Mouse (Mus musculus): Measurements from ENCODE around the gene Gdf15. TPM values are rescaled to one million over a fixed set of nuclear protein-coding genes. Genes with fewer than 3 reads are reported as not detected.
A peak's percentile ranks its signal among the peaks of the same experiment; 100 is the strongest.

Gdf15 gene
- polyA plus RNA-seq, 1 experiment from 2014 or later = 0.19 TPM

DNA sequence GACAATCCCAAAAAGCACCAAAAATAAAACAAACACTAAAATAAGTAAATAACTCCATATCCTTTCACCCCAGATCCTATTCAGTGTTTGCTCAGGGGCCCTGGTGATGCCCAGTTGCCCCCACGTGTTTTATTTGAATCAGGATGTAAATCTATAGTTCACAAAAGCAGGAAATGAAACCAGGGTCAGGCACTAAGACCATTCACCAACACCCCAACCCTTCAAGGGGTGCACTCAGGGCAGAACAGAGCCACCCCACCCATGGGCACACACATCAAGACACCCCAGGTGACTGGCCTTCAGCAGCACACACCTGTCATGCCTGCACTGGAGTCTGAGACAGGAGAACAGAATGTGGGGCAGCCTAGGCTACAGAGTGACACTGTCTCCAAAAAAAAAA is 21.9 kb upstream of the Gdf15 start:
- ATAC-seq (replicated peaks) = no peak
- Histone ChIP-seq H3K4me2 (no peak overlapping the region), H3K9me3 (no peaks in the 10 kb centered on the region), H3K27me3 (replicated peaks) (no peaks in the 10 kb centered on the region), H3K4me3 (no peak overlapping the region), H3K36me3 (replicated peaks) (no peaks in the 10 kb centered on the region), H3K4me1 (peaks cover 20% of the 10 kb centered on the region), H3K9ac (no peak overlapping the region), H3K27ac (no peak overlapping the region)
- WGBS = 70% methylated on average over 1 of the region's 1 CpGs

GRCm38 (mm10) chr8:70653226-70653625 is 21.0 kb upstream of the Gdf15 start:
- Histone ChIP-seq H3K4me2 (no peak overlapping the region), H3K27me3 (replicated peaks) (no peaks in the 10 kb centered on the region), H3K36me3 (replicated peaks) (no peaks in the 10 kb centered on the region), H3K27ac (no peak overlapping the region), H3K4me1 (peaks cover 15% of the 10 kb centered on the region), H3K9me3 (no peaks in the 10 kb centered on the region), H3K9ac (no peak overlapping the region), H3K4me3 (no peak overlapping the region)
- WGBS = 59% methylated on average over 2 of the region's 2 CpGs
- ATAC-seq (replicated peaks) = no peak

DNA sequence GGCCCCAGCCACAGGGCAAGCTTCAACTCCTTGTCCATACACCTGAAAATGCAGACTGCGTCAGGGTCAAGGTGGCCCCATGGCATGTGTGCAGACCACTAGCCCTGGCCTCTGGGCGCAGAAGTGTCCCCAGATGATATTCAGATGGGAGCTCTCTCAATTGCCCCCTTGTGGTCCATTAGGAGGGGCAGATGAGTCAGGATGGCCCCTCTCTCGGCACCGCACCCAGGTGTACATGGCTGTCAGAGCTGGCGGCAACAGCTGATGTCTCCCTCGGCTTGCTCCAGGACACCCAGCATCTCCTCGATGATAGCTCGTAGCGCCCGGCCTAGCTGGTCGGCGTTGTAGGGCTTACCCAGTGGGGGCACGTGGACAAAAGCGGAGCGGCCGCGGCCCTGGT is 18.1 kb upstream of the Gdf15 start:
- Histone ChIP-seq H3K9ac (no peak overlapping the region), H3K36me3 (replicated peaks) (no peaks in the 10 kb centered on the region), H3K27ac (no peak overlapping the region), H3K4me1 (peaks cover 15% of the 10 kb centered on the region), H3K4me2 (no peak overlapping the region), H3K4me3 (no peak overlapping the region), H3K27me3 (replicated peaks) (no peaks in the 10 kb centered on the region), H3K9me3 (no peaks in the 10 kb centered on the region)
- ATAC-seq (replicated peaks) = no peak
- WGBS = 95% methylated on average over 17 of the region's 17 CpGs

DNA sequence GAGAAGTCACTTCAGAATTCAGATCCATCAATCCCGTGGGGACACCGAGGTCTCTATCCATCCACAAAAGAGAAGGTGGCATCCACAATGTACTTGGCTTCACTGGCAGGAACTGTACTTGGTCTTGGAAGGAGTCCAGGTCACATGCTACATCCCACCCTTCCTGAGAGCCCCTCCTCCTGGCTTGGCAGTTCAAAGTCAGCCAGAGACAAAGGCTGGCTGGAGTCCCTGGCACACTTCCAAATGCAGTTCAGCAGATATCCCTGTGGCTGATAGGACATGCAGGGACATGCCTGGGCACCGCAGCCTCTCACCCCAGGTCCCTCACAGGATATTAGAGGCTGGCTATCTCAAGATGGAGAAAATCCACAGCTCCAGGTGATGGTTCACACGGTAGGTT is 17.1 kb upstream of the Gdf15 start:
- H3K4me2 ChIP-seq = no peak overlapping the region
- H3K4me1 ChIP-seq = peaks cover 15% of the 10 kb centered on the region
- H3K9ac ChIP-seq = no peak overlapping the region
- no peaks in the 10 kb centered on the region for H3K27me3 ChIP-seq (replicated peaks)
- no peaks in the 10 kb centered on the region for H3K36me3 ChIP-seq (replicated peaks)
- WGBS = 41% methylated on average over 4 of the region's 4 CpGs
- peak; percentile 72 for ATAC-seq (replicated peaks)
- H3K4me3 ChIP-seq = no peak overlapping the region
- no peaks in the 10 kb centered on the region for H3K9me3 ChIP-seq
- peak overlapping the region; percentile 51 for H3K27ac ChIP-seq

GRCm38 (mm10) chr8:70648921-70649320 is 16.7 kb upstream of the Gdf15 start:
- H3K4me3 ChIP-seq = no peak overlapping the region
- no peaks in the 10 kb centered on the region for H3K36me3 ChIP-seq (replicated peaks)
- no peaks in the 10 kb centered on the region for H3K27me3 ChIP-seq (replicated peaks)
- peak overlapping the region; percentile 51 for H3K27ac ChIP-seq
- peaks cover 15% of the 10 kb centered on the region for H3K4me1 ChIP-seq
- ATAC-seq (replicated peaks) = no peak
- no peak overlapping the region for H3K9ac ChIP-seq
- no peak overlapping the region for H3K4me2 ChIP-seq
- no peaks in the 10 kb centered on the region for H3K9me3 ChIP-seq
- 66% methylated on average over 3 of the region's 3 CpGs for WGBS

GRCm38 (mm10) chr8:70648164-70648442 is 15.8 kb upstream of the Gdf15 start:
- Histone ChIP-seq H3K36me3 (replicated peaks) (no peaks in the 10 kb centered on the region), H3K4me1 (peaks cover 15% of the 10 kb centered on the region), H3K27ac (no peak overlapping the region), H3K4me2 (no peak overlapping the region), H3K4me3 (no peak overlapping the region), H3K9ac (no peak overlapping the region), H3K27me3 (replicated peaks) (no peaks in the 10 kb centered on the region), H3K9me3 (no peaks in the 10 kb centered on the region)
- no peak for ATAC-seq (replicated peaks)
- 30% methylated on average over 1 of the region's 1 CpGs for WGBS

GRCm38 (mm10) chr8:70647343-70648163 is 15.3 kb upstream of the Gdf15 start:
- WGBS = 70% methylated on average over 8 of the region's 8 CpGs
- H3K4me1 ChIP-seq = peaks cover 15% of the 10 kb centered on the region

DNA sequence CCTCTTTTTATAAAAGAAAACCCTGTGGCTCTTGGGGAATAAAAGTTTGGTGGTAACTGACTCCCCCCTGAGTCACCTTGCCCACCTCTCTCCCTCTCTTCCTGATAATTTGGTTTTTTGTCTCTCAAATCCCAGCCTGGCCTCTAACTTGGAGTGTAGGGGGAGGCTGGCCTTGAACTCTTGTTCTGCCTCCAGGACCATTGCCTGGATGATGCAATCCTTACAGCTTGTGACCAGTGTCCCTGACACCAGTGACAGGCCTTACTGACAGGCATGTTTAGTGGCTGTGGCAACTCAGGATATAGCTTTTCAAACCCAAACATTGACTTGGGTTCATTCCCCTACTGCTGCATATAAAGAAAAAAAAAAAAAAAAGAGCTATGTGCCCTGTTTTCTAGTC is 14.5 kb upstream of the Gdf15 start:
- Histone ChIP-seq H3K9ac (no peak overlapping the region), H3K9me3 (no peaks in the 10 kb centered on the region), H3K4me2 (no peak overlapping the region), H3K4me1 (peaks cover 15% of the 10 kb centered on the region), H3K27ac (no peak overlapping the region), H3K27me3 (replicated peaks) (no peaks in the 10 kb centered on the region), H3K36me3 (replicated peaks) (no peaks in the 10 kb centered on the region), H3K4me3 (no peak overlapping the region)
- no peak for ATAC-seq (replicated peaks)

More at GRCm38 (mm10) chr8:70647343-70648163, 15.3 kb upstream of the Gdf15 start:
- ATAC-seq (replicated peaks) = no peak
- no peak overlapping the region for H3K9ac ChIP-seq
- H3K36me3 ChIP-seq (replicated peaks) = no peaks in the 10 kb centered on the region
- H3K9me3 ChIP-seq = no peaks in the 10 kb centered on the region
- H3K27me3 ChIP-seq (replicated peaks) = no peaks in the 10 kb centered on the region
- no peak overlapping the region for H3K4me3 ChIP-seq
- H3K4me2 ChIP-seq = no peak overlapping the region
- H3K27ac ChIP-seq = 0 out of 2 replicates have a peak overlapping the region, but pooled peaks have one; percentile 32

DNA sequence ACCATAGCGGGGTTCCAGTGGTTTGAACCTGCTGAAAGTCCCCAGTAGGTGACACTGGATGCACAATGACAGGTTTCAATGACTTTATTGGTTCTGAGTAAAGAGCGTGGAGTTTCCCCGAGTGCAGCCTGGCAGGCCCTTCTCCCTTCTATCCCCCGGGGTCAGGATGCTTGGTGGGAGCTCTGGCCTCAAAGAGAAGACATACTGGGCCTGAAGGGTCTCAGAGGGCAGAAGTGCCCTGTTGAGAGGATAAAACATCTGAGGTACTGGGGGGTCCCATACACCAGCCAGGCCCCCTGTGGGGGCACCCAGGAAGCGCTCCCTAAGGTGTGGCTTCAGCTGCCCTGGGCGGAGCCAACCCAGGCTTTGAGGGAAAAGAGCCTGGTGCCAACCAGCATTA is 14.1 kb upstream of the Gdf15 start:
- WGBS = 74% methylated on average over 6 of the region's 6 CpGs
- no peaks in the 10 kb centered on the region for H3K27me3 ChIP-seq (replicated peaks)
- H3K9me3 ChIP-seq = no peaks in the 10 kb centered on the region
- no peaks in the 10 kb centered on the region for H3K36me3 ChIP-seq (replicated peaks)
- peaks cover 15% of the 10 kb centered on the region for H3K4me1 ChIP-seq
- no peak overlapping the region for H3K4me3 ChIP-seq
- H3K27ac ChIP-seq = no peak overlapping the region
- no peak overlapping the region for H3K9ac ChIP-seq
- ATAC-seq (replicated peaks) = no peak
- no peak overlapping the region for H3K4me2 ChIP-seq

- Histone ChIP-seq H3K4me2 (no peak overlapping the region), H3K27me3 (replicated peaks) (no peaks in the 10 kb centered on the region), H3K9me3 (no peaks in the 10 kb centered on the region), H3K4me3 (no peak overlapping the region), H3K27ac (no peak overlapping the region), H3K36me3 (replicated peaks) (no peaks in the 10 kb centered on the region), H3K9ac (no peak overlapping the region), H3K4me1 (peaks cover 15% of the 10 kb centered on the region)
- no peak for ATAC-seq (replicated peaks)
- 61% methylated on average over 17 of the region's 17 CpGs for WGBS
These were observed 13.4 kb upstream of the Gdf15 start for GRCm38 (mm10) chr8:70645501-70646224.

- no peak for ATAC-seq (replicated peaks)
- Histone ChIP-seq H3K27me3 (replicated peaks) (no peaks in the 10 kb centered on the region), H3K4me1 (peaks cover 10% of the 10 kb centered on the region), H3K9ac (no peak overlapping the region), H3K9me3 (no peaks in the 10 kb centered on the region), H3K4me2 (no peak overlapping the region), H3K36me3 (replicated peaks) (no peaks in the 10 kb centered on the region), H3K27ac (no peak overlapping the region), H3K4me3 (no peak overlapping the region)
- 83% methylated on average over 2 of the region's 2 CpGs for WGBS
These were observed 11.8 kb upstream of the Gdf15 start for GRCm38 (mm10) chr8:70644065-70644464.

DNA sequence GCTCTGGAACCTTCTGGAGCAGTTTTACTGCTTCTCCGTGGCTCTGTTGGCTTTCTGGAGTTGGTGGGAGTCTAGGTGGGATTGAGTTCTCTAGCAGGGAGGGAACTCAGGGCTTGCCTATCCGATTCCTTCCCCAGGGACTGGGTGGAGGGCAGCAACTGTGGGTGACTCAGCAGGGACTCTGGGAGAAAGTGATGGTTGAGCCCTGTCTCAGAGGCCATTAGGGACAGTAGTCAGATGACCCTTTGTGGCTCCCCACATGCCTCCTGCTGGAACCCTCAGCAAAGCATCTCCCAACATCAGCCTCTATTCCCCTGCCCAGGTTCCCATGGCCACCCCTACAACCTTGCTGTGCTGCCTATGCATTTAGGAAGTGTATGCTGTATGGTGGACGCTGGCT is 10.8 kb upstream of the Gdf15 start:
- Histone ChIP-seq H3K27me3 (replicated peaks) (no peaks in the 10 kb centered on the region), H3K4me2 (no peak overlapping the region), H3K9ac (no peak overlapping the region), H3K4me3 (no peak overlapping the region), H3K36me3 (replicated peaks) (no peaks in the 10 kb centered on the region), H3K9me3 (no peaks in the 10 kb centered on the region), H3K4me1 (peaks cover 7% of the 10 kb centered on the region), H3K27ac (no peak overlapping the region)
- ATAC-seq (replicated peaks) = no peak
- WGBS = 63% methylated on average over 3 of the region's 3 CpGs

DNA sequence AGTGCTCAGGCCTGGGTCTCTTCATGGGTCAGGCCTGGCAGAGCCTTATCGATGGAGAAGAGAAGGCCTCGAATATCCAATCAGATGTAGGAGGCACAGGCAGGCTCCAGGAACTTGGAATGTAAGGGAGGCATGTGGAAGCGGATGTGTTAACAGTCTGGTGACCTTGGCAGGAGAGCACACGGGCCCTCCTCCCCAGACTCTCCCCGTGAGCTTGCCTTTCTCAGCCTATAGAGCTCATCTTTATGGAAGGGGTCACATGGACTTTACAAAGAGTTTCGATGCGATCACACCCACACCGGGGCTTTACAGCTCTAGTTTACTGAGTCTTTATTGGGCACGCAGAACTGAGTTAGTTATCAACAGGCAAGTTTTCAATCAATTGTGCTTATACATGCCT is 6.5 kb upstream of the Gdf15 start:
- Histone ChIP-seq H3K4me3 (no peak overlapping the region), H3K36me3 (replicated peaks) (no peaks in the 10 kb centered on the region), H3K9me3 (no peaks in the 10 kb centered on the region), H3K9ac (no peak overlapping the region), H3K27me3 (replicated peaks) (no peaks in the 10 kb centered on the region), H3K4me2 (no peak overlapping the region), H3K4me1 (peaks cover 5% of the 10 kb centered on the region; the same call in 1 of the 2 replicates), H3K27ac (no peak overlapping the region)
- 78% methylated on average over 9 of the region's 9 CpGs for WGBS
- ATAC-seq (replicated peaks) = no peak
